Mouse (Mus musculus): ENCODE measurements around the gene Ankrd13a.

DNA sequence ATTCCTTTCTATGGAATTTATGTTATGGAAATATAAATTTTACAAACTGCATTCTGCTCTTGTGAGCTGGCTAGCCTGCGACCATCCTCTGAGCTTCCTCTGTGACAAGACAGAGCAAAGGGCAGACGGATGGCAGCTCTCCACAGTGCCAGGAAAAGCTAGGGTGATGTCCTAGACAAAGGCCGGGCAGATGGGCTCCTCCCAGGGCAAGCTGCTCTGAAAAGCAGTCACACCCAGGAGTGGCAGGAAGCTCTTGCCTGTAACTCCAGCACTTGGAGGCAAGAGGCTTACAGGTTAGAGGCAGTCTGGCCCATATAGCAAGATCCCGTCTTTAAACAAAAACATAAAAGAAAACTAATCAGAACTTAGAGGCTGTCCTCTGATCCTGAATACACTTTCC is 20.1 kb downstream of the Ankrd13a start:
- no peak for TF ChIP-seq MYC (IDR thresholded peaks at IDR 0.05; ENCODE audit: low read depth, low read length)
- TF ChIP-seq KAT2A (conservative IDR thresholded peaks at IDR 0.05; ENCODE audit: low read depth, low read length): no peak
- TF ChIP-seq GABPA (IDR thresholded peaks at IDR 0.05; ENCODE audit: low read depth, low read length): no peak
- TF ChIP-seq POLR2A (IDR thresholded peaks at IDR 0.05; ENCODE audit: control insufficient read depth in 1 of 2, insufficient read depth in 1 of 2, low read depth in 1 of 2, low read length in 2 of 2, poor library complexity in 1 of 2): no peak
- no peak for TF ChIP-seq CTCF (IDR thresholded peaks at IDR 0.05 in 2 of 3, conservative IDR thresholded peaks at IDR 0.05 in 1 of 3; ENCODE audit: control insufficient read depth in 1 of 3, insufficient read depth in 1 of 3, low read depth in 2 of 3, low read length in 3 of 3, poor library complexity in 1 of 3, severe bottlenecking in 1 of 3)
- TF ChIP-seq JUND (IDR thresholded peaks at IDR 0.05; ENCODE audit: low read depth, low read length): no peak
- no peak for TF ChIP-seq TCF12 (IDR thresholded peaks at IDR 0.05; ENCODE audit: low read depth, low read length)
- no peak for TF ChIP-seq GATA1 (IDR thresholded peaks at IDR 0.05; ENCODE audit: low read depth, low read length)
- TF ChIP-seq NELFE (IDR thresholded peaks at IDR 0.05; ENCODE audit: low read depth, low read length): no peak
- TF ChIP-seq TBP (IDR thresholded peaks at IDR 0.05; ENCODE audit: low read depth, low read length): no peak
- no peak for TF ChIP-seq ELF1 (IDR thresholded peaks at IDR 0.05; ENCODE audit: low read depth, low read length)
- no peak for TF ChIP-seq RCOR1 (IDR thresholded peaks at IDR 0.05; ENCODE audit: low read depth, low read length)
- no peak for TF ChIP-seq MXI1 (IDR thresholded peaks at IDR 0.05; ENCODE audit: low read depth, low read length)
- TF ChIP-seq MAZ (IDR thresholded peaks at IDR 0.05; ENCODE audit: low read depth, low read length): no peak

Measured in MEL (cell line).